Mouse (Mus musculus) testis, postnatal 14 days (tissue): ENCODE measurements at regions not wholly inside any gene's neighbourhood (a gene's known extent, or its start where the extent isn't known, plus 50 kb on each side); places are given as distances from the start of the nearest gene placed in this dataset.

Source experiments
- DNase-seq: peaks from one replicate; pipeline ENCODE4 v3.0.0; 2021; ENCODE audit warnings: low spot score

DNA sequence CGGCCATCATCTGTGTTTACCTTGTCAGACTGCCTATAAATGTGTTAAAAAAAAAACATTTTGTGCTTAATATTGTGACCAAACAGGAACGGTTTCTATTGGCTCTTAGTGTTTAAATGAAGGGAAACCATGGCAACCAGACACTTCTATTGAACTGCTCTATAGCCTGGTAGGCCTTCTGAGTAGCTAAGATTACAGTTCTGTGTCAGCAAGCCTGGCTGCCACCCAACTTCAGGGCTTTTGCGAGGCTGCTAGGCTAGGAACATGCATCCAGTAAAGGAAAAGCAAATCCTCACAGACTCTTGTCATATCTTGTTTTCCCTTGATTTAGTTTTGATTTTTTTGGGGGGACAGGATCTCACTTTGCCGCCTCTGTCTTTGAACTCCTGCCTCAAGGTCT lies 61.3 kb upstream of the Map1b start:
- DNase-seq: no peak

- no peak for DNase-seq
Observed at GRCm38 (mm10) chr13:99573021-99573420, 56.7 kb upstream of the Map1b start.

- no peak for DNase-seq
Observed at GRCm38 (mm10) chr13:99572381-99572780, 56.0 kb upstream of the Map1b start.
